Mouse (Mus musculus) intestine, postnatal 0 days (tissue): ENCODE data around the gene Prm1. TPM values are rescaled to one million over a fixed set of nuclear protein-coding genes. Genes with fewer than 3 reads are reported as not detected.
A peak's percentile ranks its signal among the peaks of the same experiment; 100 is the strongest.

Source experiments
- ATAC-seq: fragments of 200-750 bp; cut with Nextera tagmentation; 2 replicates; pipeline ENCODE4 v1.8.0; 2017; ENCODE audit warnings: mild to moderate bottlenecking, moderate TSS enrichment, moderate library complexity
- H3K27ac ChIP-seq: fragments of 300-500 bp; sonication (generic); 2 replicates; pipeline ENCODE4 v1.5.1; 2014; ENCODE audit warnings: mild to moderate bottlenecking, low read depth, low read length, moderate library complexity
- H3K27me3 ChIP-seq: fragments of 300-500 bp; sonication (generic); replicated peaks from 2 replicates; pipeline ENCODE4 v1.6.1; 2014; ENCODE audit warnings: low read length, mixed read lengths; ENCODE audit not compliant: control insufficient read depth, insufficient read depth
- H3K36me3 ChIP-seq: fragments of 300-500 bp; sonication (generic); 2 replicates; pipeline ENCODE4 v1.6.1; 2014; ENCODE audit warnings: mild to moderate bottlenecking, moderate library complexity; ENCODE audit not compliant: control insufficient read depth, insufficient read depth
- H3K4me1 ChIP-seq: fragments of 300-500 bp; sonication (generic); replicated peaks from 2 replicates; pipeline ENCODE4 v1.6.1; 2014; ENCODE audit warnings: antibody characterized with exemption, low read length, mixed read lengths; ENCODE audit not compliant: control insufficient read depth, insufficient read depth
- H3K4me2 ChIP-seq: fragments of 300-500 bp; sonication (generic); replicated peaks from 2 replicates; pipeline ENCODE4 v1.6.1; 2014; ENCODE audit warnings: low read depth, mild to moderate bottlenecking, moderate library complexity
- H3K4me3 ChIP-seq: fragments of 300-500 bp; sonication (generic); 2 replicates; pipeline ENCODE4 v1.5.1; 2014; ENCODE audit warnings: low read depth, low read length
- H3K9ac ChIP-seq: fragments of 300-500 bp; sonication (generic); 2 replicates; pipeline ENCODE4 v1.6.1; 2014; ENCODE audit warnings: mild to moderate bottlenecking, low read depth, low read length
- H3K9me3 ChIP-seq: fragments of 300-500 bp; sonication (generic); 2 replicates; pipeline ENCODE4 v1.6.1; 2016; ENCODE audit warnings: mixed run types; ENCODE audit not compliant: control insufficient read depth
- CTCF ChIP-seq: sonication (generic); IDR thresholded peaks from 2 replicates; pipeline ENCODE4 v1.5.1; 2016; ENCODE audit warnings: low read depth, mild to moderate bottlenecking, control low read depth, antibody characterized with exemption, moderate library complexity
- WGBS: fragments of 180-500 bp; shearing (Covaris S2); extraction: QIAGEN DNeasy Blood & Tissue Kit; methylation state at CpG from one replicate; pipeline ENCODE4 v1.1.7; 2014; 5-methylcytosine and 5-hydroxymethylcytosine counted together
- polyA plus RNA-seq: library from polyadenylated mRNA; unstranded; fragments of >200 nt; fragmentation: Nextera tagmentation; extraction: Ambion mirVana; gene quantifications from 2 replicates; pipeline ENCODE4 v1.2.1, GENCODE M21; 2015

Gene Prm1
- polyA plus RNA-seq, 1 experiment from 2014 or later: not detected

GRCm38 (mm10) chr16:10827269-10827668 lies 21.6 kb upstream of the Prm1 start:
- H3K9me3 ChIP-seq: no peaks in the 10 kb centered on the region
- ATAC-seq: no peak
- no peak overlapping the region for H3K4me2 ChIP-seq
- 87% methylated on average over 9 of the region's 9 CpGs for WGBS
- no peak overlapping the region for H3K9ac ChIP-seq
- no peak for TF ChIP-seq CTCF
- H3K27ac ChIP-seq: no peak overlapping the region
- no peaks in the 10 kb centered on the region for H3K27me3 ChIP-seq
- H3K4me1 ChIP-seq: 0 out of 2 replicates have a peak, but pooled peaks cover 4% of the 10 kb centered on the region
- H3K4me3 ChIP-seq: no peak overlapping the region
- no peaks in the 10 kb centered on the region for H3K36me3 ChIP-seq

DNA sequence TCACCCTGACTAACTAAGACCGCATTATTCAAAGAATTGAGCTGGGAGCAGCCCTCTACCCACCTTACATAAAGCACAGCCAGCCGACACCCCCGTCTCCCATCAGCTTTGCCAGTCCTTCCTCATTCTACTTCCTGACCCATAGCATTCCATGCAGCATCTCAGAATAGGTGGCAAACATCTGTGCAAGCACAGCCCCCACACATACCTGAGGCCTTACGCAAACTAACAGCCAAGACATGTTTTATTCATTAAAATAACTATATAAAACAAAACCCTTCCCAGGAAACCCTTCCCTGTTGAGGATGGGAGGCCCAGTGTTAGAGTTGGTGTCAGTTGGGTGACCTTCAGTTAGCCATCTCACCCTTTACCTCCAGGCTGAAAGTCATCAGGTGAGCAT lies 20.2 kb upstream of the Prm1 start:
- Histone ChIP-seq H3K4me3 (no peak overlapping the region), H3K4me1 (0 out of 2 replicates have a peak, but pooled peaks cover 4% of the 10 kb centered on the region), H3K9ac (no peak overlapping the region), H3K27ac (no peak overlapping the region), H3K9me3 (no peaks in the 10 kb centered on the region), H3K4me2 (no peak overlapping the region), H3K27me3 (no peaks in the 10 kb centered on the region), H3K36me3 (no peaks in the 10 kb centered on the region)
- ATAC-seq: no peak
- TF ChIP-seq CTCF: no peak
- 85% methylated on average over 4 of the region's 4 CpGs for WGBS

DNA sequence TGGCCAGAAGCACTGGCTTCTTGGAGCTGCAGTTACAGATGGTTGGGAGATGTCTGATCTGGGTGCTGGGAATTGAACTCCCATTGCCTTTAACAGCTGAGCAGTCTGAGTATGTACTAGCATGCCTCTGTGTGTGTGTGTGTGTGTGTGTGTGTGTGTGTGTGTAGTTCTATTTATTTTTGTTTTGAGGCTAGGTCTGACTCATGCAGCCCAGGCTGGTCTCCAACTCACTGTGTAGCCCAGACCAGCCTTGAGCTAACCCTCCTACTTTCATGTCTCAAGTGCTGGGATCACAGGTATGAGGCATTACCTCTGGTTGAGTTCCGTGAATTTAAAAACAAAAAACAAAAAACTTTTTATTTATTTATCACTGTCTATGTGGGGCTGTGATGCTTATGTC lies 18.9 kb upstream of the Prm1 start:
- H3K4me2 ChIP-seq: no peak overlapping the region
- 0 out of 2 replicates have a peak, but pooled peaks cover 4% of the 10 kb centered on the region for H3K4me1 ChIP-seq
- no peak for TF ChIP-seq CTCF
- no peak for ATAC-seq
- H3K27me3 ChIP-seq: no peaks in the 10 kb centered on the region
- 88% methylated on average over 1 of the region's 1 CpGs for whole genome bisulfite sequencing
- H3K9me3 ChIP-seq: no peaks in the 10 kb centered on the region
- no peaks in the 10 kb centered on the region for H3K36me3 ChIP-seq
- no peak overlapping the region for H3K9ac ChIP-seq
- no peak overlapping the region for H3K4me3 ChIP-seq
- H3K27ac ChIP-seq: no peak overlapping the region

GRCm38 (mm10) chr16:10821387-10821786 lies 15.7 kb upstream of the Prm1 start:
- no peak overlapping the region for H3K4me2 ChIP-seq
- no peak overlapping the region for H3K27ac ChIP-seq
- no peak for TF ChIP-seq CTCF
- no peak overlapping the region for H3K4me3 ChIP-seq
- no peak overlapping the region for H3K9ac ChIP-seq
- H3K9me3 ChIP-seq: no peaks in the 10 kb centered on the region
- no peak for ATAC-seq
- H3K36me3 ChIP-seq: no peaks in the 10 kb centered on the region
- H3K4me1 ChIP-seq: no peaks in the 10 kb centered on the region
- no peaks in the 10 kb centered on the region for H3K27me3 ChIP-seq
- WGBS: 40% methylated on average over 4 of the region's 4 CpGs

- WGBS: 86% methylated on average over 3 of the region's 3 CpGs
- no peaks in the 10 kb centered on the region for H3K27me3 ChIP-seq
- H3K36me3 ChIP-seq: no peaks in the 10 kb centered on the region
- ATAC-seq: no peak
- TF ChIP-seq CTCF: no peak
- no peak overlapping the region for H3K4me3 ChIP-seq
- H3K4me2 ChIP-seq: no peak overlapping the region
- no peak overlapping the region for H3K27ac ChIP-seq
- no peaks in the 10 kb centered on the region for H3K4me1 ChIP-seq
- H3K9ac ChIP-seq: no peak overlapping the region
- H3K9me3 ChIP-seq: no peaks in the 10 kb centered on the region
These were observed 14.3 kb upstream of the Prm1 start for GRCm38 (mm10) chr16:10819966-10820365.

GRCm38 (mm10) chr16:10818579-10819135 lies 13.0 kb upstream of the Prm1 start:
- H3K36me3 ChIP-seq: no peaks in the 10 kb centered on the region
- no peak overlapping the region for H3K9ac ChIP-seq
- H3K4me3 ChIP-seq: no peak overlapping the region
- WGBS: 82% methylated on average over 4 of the region's 4 CpGs
- 0 out of 2 replicates have a peak, but pooled peaks cover 3% of the 10 kb centered on the region for H3K4me1 ChIP-seq
- TF ChIP-seq CTCF: no peak
- ATAC-seq: no peak
- H3K9me3 ChIP-seq: no peaks in the 10 kb centered on the region
- no peak overlapping the region for H3K27ac ChIP-seq
- H3K27me3 ChIP-seq: no peaks in the 10 kb centered on the region
- no peak overlapping the region for H3K4me2 ChIP-seq

- H3K4me3 ChIP-seq: no peak overlapping the region
- 44% methylated on average over 4 of the region's 4 CpGs for WGBS
- no peak overlapping the region for H3K9ac ChIP-seq
- no peak for TF ChIP-seq CTCF
- 0 out of 2 replicates have a peak, but pooled peaks cover 3% of the 10 kb centered on the region for H3K4me1 ChIP-seq
- H3K4me2 ChIP-seq: no peak overlapping the region
- no peak overlapping the region for H3K27ac ChIP-seq
- peak; percentile 29; the same call in 1 of the 2 replicates for ATAC-seq
- H3K9me3 ChIP-seq: no peaks in the 10 kb centered on the region
- H3K27me3 ChIP-seq: no peaks in the 10 kb centered on the region
- no peaks in the 10 kb centered on the region for H3K36me3 ChIP-seq
These were observed 9.2 kb upstream of the Prm1 start for GRCm38 (mm10) chr16:10814864-10815263.
